Comparison of ENCODE assay signal across 9 mouse cellular contexts in the genomic region with DNA sequence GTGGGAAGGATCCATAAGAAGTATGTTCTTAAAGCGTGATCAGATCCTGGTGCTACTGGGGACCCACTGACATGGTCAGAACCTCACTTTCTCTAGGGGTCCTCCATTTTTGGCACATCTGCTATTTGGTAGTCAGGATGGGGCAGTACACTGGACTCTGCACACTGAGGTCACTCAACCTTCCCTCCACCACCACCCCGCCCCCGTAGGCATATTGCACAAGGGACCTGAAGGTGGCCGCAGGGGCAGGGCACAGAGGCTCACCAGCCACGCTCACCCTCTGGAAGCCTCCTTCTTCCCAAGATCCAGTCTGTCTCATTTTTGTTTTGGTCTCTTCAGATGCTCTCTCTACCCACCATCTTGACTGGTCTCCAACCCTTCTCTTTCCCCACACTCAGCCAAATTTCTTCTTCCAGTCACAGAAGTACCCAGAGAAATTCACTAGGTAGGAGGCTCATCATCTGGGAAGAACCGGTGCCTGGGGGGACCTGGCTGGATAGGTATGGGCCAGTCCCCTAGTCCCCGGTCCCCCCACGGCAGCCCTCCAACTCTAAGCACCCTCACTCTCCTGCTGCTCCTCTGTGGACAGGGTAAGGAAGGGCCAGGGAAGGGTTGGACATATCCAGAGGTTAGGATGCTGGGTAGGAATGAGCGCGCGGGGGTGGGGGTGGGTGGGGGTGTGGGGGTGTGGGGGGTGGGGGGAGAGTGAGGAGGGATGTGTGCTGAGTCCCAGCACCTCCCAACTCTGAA. TPM values are rescaled to one million over a fixed set of nuclear protein-coding genes. Genes with fewer than 3 reads are reported as not detected.
A peak's percentile ranks its signal among the peaks of the same experiment; 100 is the strongest.
DNase-seq lines count a peak whose midpoint lies in the region; ATAC-seq and TF ChIP-seq lines count a peak whose summit lies in the region.
"Had no signal": no experiment of that assay in that cellular context is flagged by ENCODE, and none has a peak within 500 bp of the region (broad histone marks: within the 10 kb centered on the region; RNA-seq: fewer than 3 reads in every experiment).

No protein-coding gene starts in this region.

- no peak for DNase-seq in heart, embryonic 10.5 days (ENCODE audit: low spot score)
- no peak for DNase-seq in heart, postnatal 25 days (ENCODE audit: low spot score)
- DNase-seq in embryonic facial prominence, embryonic 14.5 days (ENCODE audit: low spot score), result no peak
- DNase-seq in hindbrain, postnatal 0 days (ENCODE audit: low spot score), result no peak
- DNase-seq in midbrain, embryonic 14.5 days, result no peak
- no peak for DNase-seq in adrenal gland, postnatal 4 days (ENCODE audit: low spot score in 2 of 2)
- DNase-seq in urinary bladder, postnatal 4 days (ENCODE audit: low spot score in 2 of 2), result no peak
- no peak for DNase-seq in thymus, adult 2 months
- DNase-seq: thymus, postnatal 14 days had no signal

- 0 out of 2 replicates have a peak, but pooled peaks cover 3% of the 10 kb centered on the region for H3K36me3 ChIP-seq in heart, embryonic 10.5 days
- no peaks in the 10 kb centered on the region for H3K36me3 ChIP-seq in embryonic facial prominence, embryonic 14.5 days (ENCODE audit: control insufficient read depth, insufficient read depth, low read length)
- no peaks in the 10 kb centered on the region for H3K36me3 ChIP-seq in hindbrain, postnatal 0 days (ENCODE audit: insufficient read depth, low read length)
- H3K36me3 ChIP-seq in midbrain, embryonic 14.5 days (ENCODE audit: control insufficient read depth, insufficient read depth, low read length), result no peaks in the 10 kb centered on the region
- H3K36me3 ChIP-seq in thymus, adult 2 months (ENCODE audit: control insufficient read depth, insufficient read depth, low read length), result no peaks in the 10 kb centered on the region

- H3K4me1 ChIP-seq in heart, embryonic 10.5 days, result peaks cover 48% of the 10 kb centered on the region
- peaks cover 8% of the 10 kb centered on the region for H3K4me1 ChIP-seq in embryonic facial prominence, embryonic 14.5 days (ENCODE audit: control insufficient read depth, insufficient read depth, low read length)
- no peaks in the 10 kb centered on the region for H3K4me1 ChIP-seq in hindbrain, postnatal 0 days (ENCODE audit: insufficient read depth, low read length)
- H3K4me1 ChIP-seq in midbrain, embryonic 14.5 days (ENCODE audit: control insufficient read depth, insufficient read depth, low read length), result peaks cover 9% of the 10 kb centered on the region
- no peaks in the 10 kb centered on the region for H3K4me1 ChIP-seq in thymus, adult 2 months (replicated peaks; ENCODE audit: control insufficient read depth, insufficient read depth, low read length)

- ATAC-seq in embryonic facial prominence, embryonic 14.5 days (ENCODE audit: low read depth), result no peak
- no peak for ATAC-seq in hindbrain, postnatal 0 days
- ATAC-seq in midbrain, embryonic 14.5 days (ENCODE audit: low FRiP score, low TSS enrichment), result no peak

- peak overlapping the region; percentile 66 for H3K4me3 ChIP-seq in heart, embryonic 10.5 days
- H3K4me3 ChIP-seq in embryonic facial prominence, embryonic 14.5 days (ENCODE audit: low read depth, low read length), result peak overlapping the region; percentile 11; the same call in 1 of the 2 replicates
- peak overlapping the region; percentile 46; the same call in 1 of the 2 replicates for H3K4me3 ChIP-seq in hindbrain, postnatal 0 days (ENCODE audit: low read length)
- H3K4me3 ChIP-seq in midbrain, embryonic 14.5 days (replicated peaks; ENCODE audit: low read depth, low read length), result no peak overlapping the region
- no peak overlapping the region for H3K4me3 ChIP-seq in thymus, adult 2 months (ENCODE audit: control insufficient read depth, insufficient read depth, low read length)

- TF ChIP-seq CTCF in hindbrain, postnatal 0 days (IDR thresholded peaks at IDR 0.05; ENCODE audit: low read depth), result no peak
- TF ChIP-seq CTCF in thymus, adult 2 months (IDR thresholded peaks at IDR 0.05; ENCODE audit: borderline replicate concordance, control insufficient read depth, extremely low read depth, insufficient read depth, low read length, poor library complexity), result no peak

- H3K4me2 ChIP-seq in embryonic facial prominence, embryonic 14.5 days (ENCODE audit: low read depth, low read length), result peak overlapping the region; percentile 79; the same call in 1 of the 2 replicates
- peak overlapping the region; percentile 76 for H3K4me2 ChIP-seq in hindbrain, postnatal 0 days (ENCODE audit: low read depth, low read length)
- H3K4me2 ChIP-seq in midbrain, embryonic 14.5 days (ENCODE audit: low read length), result peak overlapping the region; percentile 76

- H3K27me3 ChIP-seq in heart, embryonic 10.5 days (ENCODE audit: insufficient read depth, poor library complexity, severe bottlenecking), result peaks cover 47% of the 10 kb centered on the region
- H3K27me3 ChIP-seq in embryonic facial prominence, embryonic 14.5 days (replicated peaks; ENCODE audit: control insufficient read depth, insufficient read depth, low read length), result peaks cover 40% of the 10 kb centered on the region
- 0 out of 2 replicates have a peak, but pooled peaks cover 6% of the 10 kb centered on the region for H3K27me3 ChIP-seq in hindbrain, postnatal 0 days (ENCODE audit: insufficient read depth, low read length)
- H3K27me3 ChIP-seq in midbrain, embryonic 14.5 days (ENCODE audit: control insufficient read depth, insufficient read depth, low read length), result peaks cover 19% of the 10 kb centered on the region
- peaks cover 14% of the 10 kb centered on the region; the same call in 1 of the 2 replicates for H3K27me3 ChIP-seq in thymus, adult 2 months (ENCODE audit: control insufficient read depth, insufficient read depth, low read length)

- H3K9ac ChIP-seq in embryonic facial prominence, embryonic 14.5 days (ENCODE audit: low read depth, low read length), result no peak overlapping the region
- H3K9ac ChIP-seq in hindbrain, postnatal 0 days (replicated peaks; ENCODE audit: low read length), result no peak overlapping the region
- H3K9ac ChIP-seq in midbrain, embryonic 14.5 days (replicated peaks; ENCODE audit: low read length), result no peak overlapping the region

- no peaks in the 10 kb centered on the region for H3K9me3 ChIP-seq in heart, embryonic 10.5 days
- no peaks in the 10 kb centered on the region for H3K9me3 ChIP-seq in embryonic facial prominence, embryonic 14.5 days (ENCODE audit: control insufficient read depth, low read length)
- H3K9me3 ChIP-seq in hindbrain, postnatal 0 days (ENCODE audit: low read length), result no peaks in the 10 kb centered on the region
- no peaks in the 10 kb centered on the region for H3K9me3 ChIP-seq in midbrain, embryonic 14.5 days (ENCODE audit: control insufficient read depth, low read length)

- H3K27ac ChIP-seq in heart, embryonic 10.5 days, result peak overlapping the region; percentile 83; the same call in 1 of the 2 replicates
- no peak overlapping the region for H3K27ac ChIP-seq in embryonic facial prominence, embryonic 14.5 days (replicated peaks; ENCODE audit: low read depth, low read length)
- no peak overlapping the region for H3K27ac ChIP-seq in hindbrain, postnatal 0 days
- H3K27ac ChIP-seq in midbrain, embryonic 14.5 days (replicated peaks; ENCODE audit: low read depth, low read length), result no peak overlapping the region
- no peak overlapping the region for H3K27ac ChIP-seq in thymus, adult 2 months (ENCODE audit: control insufficient read depth, insufficient read depth, low read length)

- TF ChIP-seq POLR2A in thymus, adult 2 months (IDR thresholded peaks at IDR 0.05; ENCODE audit: control insufficient read depth, extremely low read depth, insufficient read depth, low read length, poor library complexity), result no peak

- WGBS in heart, embryonic 10.5 days, result 61% methylated on average over 11 of the region's 11 CpGs
- 63% methylated on average over 9 of the region's 11 CpGs for WGBS in embryonic facial prominence, embryonic 14.5 days
- 87% methylated on average over 8 of the region's 11 CpGs for WGBS in hindbrain, postnatal 0 days
- WGBS in midbrain, embryonic 14.5 days, result 67% methylated on average over 11 of the region's 11 CpGs
- WGBS in thymus, adult 2 months, result 78% methylated on average over 11 of the region's 11 CpGs

- intact Hi-C loops in heart, postnatal 25 days (cut with DNase I), result no loop called here

RNA-seq across cellular contexts. Expression of a gene that starts 1.2 kb away (rescaled TPM):
- 5.5 and 8.9 TPM in 2 replicates for polyA plus RNA-seq in heart, embryonic 10.5 days (2016; fragmentation: Nextera tagmentation; extraction: Ambion mirVana)
- 100 to 1,000 TPM; 266 to 290 TPM for total RNA-seq in heart, postnatal 25 days (2021)
- 28.3 and 36.4 TPM in 2 replicates for polyA plus RNA-seq in embryonic facial prominence, embryonic 14.5 days (2014; fragmentation: Nextera tagmentation; extraction: Ambion mirVana)
- 0.78 and 1.9 TPM in 2 replicates for total RNA-seq in hindbrain, postnatal 0 days (2014; rRNA removed)
- 2.1 and 2.5 TPM in 2 replicates for polyA plus RNA-seq in hindbrain, postnatal 0 days (2015; fragmentation: Nextera tagmentation; extraction: Ambion mirVana)
- polyA plus RNA-seq in midbrain, embryonic 14.5 days (2014; fragmentation: Nextera tagmentation; extraction: Ambion mirVana), result 0.84 and 1.3 TPM in 2 replicates
- 10 to 100 TPM in 1 of 2 experiments, 1 to 10 TPM in 1; 3.9 to 11.2 TPM for total RNA-seq in adrenal gland, postnatal 4 days (2021)
- 1.3 and 10.4 TPM in 2 replicates for polyA plus RNA-seq in thymus, adult 2 months (2012; rRNA removed)

RNA-seq across cellular contexts. Expression of a gene that starts 31.6 kb away (rescaled TPM):
- 59.9 and 75.5 TPM in 2 replicates for polyA plus RNA-seq in heart, embryonic 10.5 days (2016; fragmentation: Nextera tagmentation; extraction: Ambion mirVana)
- total RNA-seq in heart, postnatal 25 days (2021), result 100 to 1,000 TPM; 341 to 607 TPM
- polyA plus RNA-seq in embryonic facial prominence, embryonic 14.5 days (2014; fragmentation: Nextera tagmentation; extraction: Ambion mirVana), result 160 and 166 TPM in 2 replicates
- 192 and 222 TPM in 2 replicates for total RNA-seq in hindbrain, postnatal 0 days (2014; rRNA removed)
- polyA plus RNA-seq in hindbrain, postnatal 0 days (2015; fragmentation: Nextera tagmentation; extraction: Ambion mirVana), result 133 and 148 TPM in 2 replicates
- 45.0 and 60.1 TPM in 2 replicates for polyA plus RNA-seq in midbrain, embryonic 14.5 days (2014; fragmentation: Nextera tagmentation; extraction: Ambion mirVana)
- total RNA-seq in adrenal gland, postnatal 4 days (2021), result 100 to 1,000 TPM; 980 to 992 TPM
- 587 and 719 TPM in 2 replicates for polyA plus RNA-seq in thymus, adult 2 months (2012; rRNA removed)

RNA-seq across cellular contexts. Expression of a gene that starts 50.6 kb away (rescaled TPM):
- polyA plus RNA-seq in heart, embryonic 10.5 days (2016; fragmentation: Nextera tagmentation; extraction: Ambion mirVana), result 0.88 and 2.8 TPM in 2 replicates
- 1 to 10 TPM; 1.1 to 2.1 TPM for total RNA-seq in heart, postnatal 25 days (2021)
- 0.55 TPM in 1 of 2 replicates, not detected in the other for polyA plus RNA-seq in embryonic facial prominence, embryonic 14.5 days (2014; fragmentation: Nextera tagmentation; extraction: Ambion mirVana)
- not detected in 2 replicates for total RNA-seq in hindbrain, postnatal 0 days (2014; rRNA removed)
- 0.48 and 0.96 TPM in 2 replicates for polyA plus RNA-seq in hindbrain, postnatal 0 days (2015; fragmentation: Nextera tagmentation; extraction: Ambion mirVana)
- polyA plus RNA-seq in midbrain, embryonic 14.5 days (2014; fragmentation: Nextera tagmentation; extraction: Ambion mirVana), result 0.43 and 0.45 TPM in 2 replicates
- total RNA-seq in adrenal gland, postnatal 4 days (2021), result not detected
- not detected in 2 replicates for polyA plus RNA-seq in thymus, adult 2 months (2012; rRNA removed)

Comparison
In these comparisons a context has a peak if more than half of its experiments do, and no peak if none do; other contexts are left out.
1. H3K4me3 ChIP-seq: peak in heart, embryonic 10.5 days (single experiment), embryonic facial prominence, embryonic 14.5 days (single experiment) and hindbrain, postnatal 0 days (single experiment); none in midbrain, embryonic 14.5 days (single experiment) and thymus, adult 2 months (single experiment).
2. Peak in every context shown above with its lines, with median percentiles within 50 percentile points of each other: H3K4me2 ChIP-seq.